Mouse (Mus musculus): Measurements from ENCODE around the gene Loxl3.

Loxl3 gene

GRCm38 (mm10) chr6:83033249-83034185, at the start of gene Loxl3, which contains the start of gene Dok1:
Gene Loxl3 (plus strand): TSS chr6:83034173.
Gene Dok1 (minus strand): TSS chr6:83033471.
- no peak for DNase-seq

GRCm38 (mm10) chr6:82987411-82987971, 46.5 kb upstream of the Loxl3 start:
- DNase-seq, result no peak

GRCm38 (mm10) chr6:82993696-82994095, 40.3 kb upstream of the Loxl3 start:
- DNase-seq, result no peak

GRCm38 (mm10) chr6:82994372-82994771, 39.6 kb upstream of the Loxl3 start:
- no peak for DNase-seq

- peak; percentile 95 for DNase-seq
Observed at GRCm38 (mm10) chr6:82996740-82997315, 37.1 kb upstream of the Loxl3 start.

GRCm38 (mm10) chr6:82997511-82998102, 36.4 kb upstream of the Loxl3 start:
- DNase-seq, result peak; percentile 73

- no peak for DNase-seq
Observed at GRCm38 (mm10) chr6:82998326-82998725, 35.6 kb upstream of the Loxl3 start.

- DNase-seq, result no peak
Observed at GRCm38 (mm10) chr6:82999986-83000385, 34.0 kb upstream of the Loxl3 start.

GRCm38 (mm10) chr6:83003082-83003481, 30.9 kb upstream of the Loxl3 start:
- no peak for DNase-seq

- no peak for DNase-seq
Observed at GRCm38 (mm10) chr6:83003850-83004249, 30.1 kb upstream of the Loxl3 start.

- no peak for DNase-seq
Observed at GRCm38 (mm10) chr6:83004309-83004708, 29.7 kb upstream of the Loxl3 start.

- peak; percentile 82 for DNase-seq
Observed at GRCm38 (mm10) chr6:83004872-83005271, 29.1 kb upstream of the Loxl3 start.

GRCm38 (mm10) chr6:83005444-83006011, 28.4 kb upstream of the Loxl3 start:
- DNase-seq, result no peak

GRCm38 (mm10) chr6:83006114-83006513, 27.9 kb upstream of the Loxl3 start:
- DNase-seq, result no peak

- peak; percentile 21 for DNase-seq
Observed at GRCm38 (mm10) chr6:83008659-83009058, 25.3 kb upstream of the Loxl3 start.

- DNase-seq, result no peak
Observed at GRCm38 (mm10) chr6:83010010-83010409, 24.0 kb upstream of the Loxl3 start.

- DNase-seq, result no peak
Observed at GRCm38 (mm10) chr6:83011255-83011654, 22.7 kb upstream of the Loxl3 start.

GRCm38 (mm10) chr6:83011756-83012155, 22.2 kb upstream of the Loxl3 start:
- no peak for DNase-seq

GRCm38 (mm10) chr6:83013444-83013843, 20.5 kb upstream of the Loxl3 start:
- DNase-seq, result no peak

GRCm38 (mm10) chr6:83014482-83015466, 19.2 kb upstream of the Loxl3 start:
- DNase-seq, result no peak

GRCm38 (mm10) chr6:83015749-83016148, 18.2 kb upstream of the Loxl3 start:
- DNase-seq, result no peak

GRCm38 (mm10) chr6:83017190-83017589, 16.8 kb upstream of the Loxl3 start:
- no peak for DNase-seq
